Mouse (Mus musculus): ENCODE data around the gene Gm7694.

Gm7694 gene

GRCm38 (mm10) chr1:170306232-170306631 lies at the start of gene Gm7694:
Gm7694 (minus strand) TSS chr1:170306332.
- DNase-seq (ENCODE audit: extremely low read depth, low read depth), result no peak

GRCm38 (mm10) chr1:170353335-170353734 lies 47.2 kb upstream of the Gm7694 start:
- DNase-seq (ENCODE audit: extremely low read depth, low read depth), result no peak

GRCm38 (mm10) chr1:170351080-170351479 lies 44.9 kb upstream of the Gm7694 start:
- no peak for DNase-seq (ENCODE audit: extremely low read depth, low read depth)

- DNase-seq (ENCODE audit: extremely low read depth, low read depth), result no peak
These were observed 40.1 kb upstream of the Gm7694 start for GRCm38 (mm10) chr1:170346266-170346665.

GRCm38 (mm10) chr1:170343906-170344305 lies 37.8 kb upstream of the Gm7694 start:
- no peak for DNase-seq (ENCODE audit: extremely low read depth, low read depth)

DNA sequence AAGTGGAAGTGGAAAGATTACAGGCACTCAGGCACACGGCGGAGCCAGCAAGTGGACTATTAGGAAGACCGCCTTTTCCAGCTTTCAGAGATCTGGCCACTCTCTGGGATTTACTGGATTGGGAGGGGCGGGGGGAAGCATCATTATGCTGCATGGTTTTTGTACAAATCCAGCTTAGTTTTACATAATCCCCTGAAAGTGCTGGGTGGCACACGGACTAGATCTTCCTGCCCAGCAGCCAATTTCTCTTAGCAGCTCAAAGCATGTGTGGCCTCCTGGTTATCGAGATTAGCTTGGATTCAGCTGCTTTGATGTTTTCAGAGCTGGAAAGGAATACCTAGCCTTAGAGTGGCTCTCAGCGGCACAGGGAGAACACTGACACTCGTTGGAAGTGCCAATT lies 36.9 kb upstream of the Gm7694 start:
- DNase-seq (ENCODE audit: extremely low read depth, low read depth), result no peak

- peak; percentile 1 for DNase-seq (ENCODE audit: extremely low read depth, low read depth)
These were observed 33.8 kb upstream of the Gm7694 start for GRCm38 (mm10) chr1:170339943-170340342.

GRCm38 (mm10) chr1:170332775-170333174 lies 26.6 kb upstream of the Gm7694 start:
- DNase-seq (ENCODE audit: extremely low read depth, low read depth), result no peak

DNA sequence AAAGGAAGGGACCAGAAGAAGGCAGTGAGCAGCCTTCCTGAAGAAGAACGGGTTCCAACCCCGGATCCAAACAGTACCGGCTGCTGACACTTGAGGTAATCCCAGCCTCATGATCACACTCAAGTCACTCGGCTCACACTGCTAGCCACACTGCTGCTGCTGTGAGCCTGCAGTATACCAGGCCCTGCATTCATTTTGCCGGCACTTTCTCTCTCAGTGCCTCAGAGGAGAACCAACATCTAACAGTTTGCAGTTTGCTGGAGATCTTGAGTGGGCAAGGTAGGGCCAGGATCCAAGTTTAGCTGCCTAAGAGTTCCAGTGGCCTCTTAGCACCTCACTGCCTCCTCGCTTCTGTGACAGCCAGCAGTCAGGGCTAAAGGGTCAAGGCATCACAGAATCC lies 25.8 kb upstream of the Gm7694 start:
- DNase-seq (ENCODE audit: extremely low read depth, low read depth), result no peak

DNA sequence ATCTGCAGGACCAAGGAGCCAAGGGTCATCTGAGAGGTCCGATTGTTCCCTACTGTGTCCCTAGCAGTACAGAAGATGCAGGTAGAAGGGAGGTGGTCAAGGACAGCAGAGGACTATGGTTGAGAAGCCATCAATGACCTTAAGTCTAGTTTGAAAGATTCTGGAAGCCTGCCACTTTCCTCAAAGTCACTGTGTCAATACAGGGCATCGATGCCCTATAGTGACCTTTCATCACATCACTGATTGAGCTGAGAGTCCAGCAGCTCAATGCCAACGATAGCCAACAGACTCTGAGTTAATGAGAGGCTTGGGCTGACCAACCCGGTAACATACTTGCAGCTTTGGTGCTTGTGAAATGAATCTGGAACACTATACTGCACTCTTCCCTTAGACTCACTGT lies 19.1 kb upstream of the Gm7694 start:
- no peak for DNase-seq (ENCODE audit: extremely low read depth, low read depth)

- no peak for DNase-seq (ENCODE audit: extremely low read depth, low read depth)
These were observed 18.2 kb upstream of the Gm7694 start for GRCm38 (mm10) chr1:170324312-170324711.

DNA sequence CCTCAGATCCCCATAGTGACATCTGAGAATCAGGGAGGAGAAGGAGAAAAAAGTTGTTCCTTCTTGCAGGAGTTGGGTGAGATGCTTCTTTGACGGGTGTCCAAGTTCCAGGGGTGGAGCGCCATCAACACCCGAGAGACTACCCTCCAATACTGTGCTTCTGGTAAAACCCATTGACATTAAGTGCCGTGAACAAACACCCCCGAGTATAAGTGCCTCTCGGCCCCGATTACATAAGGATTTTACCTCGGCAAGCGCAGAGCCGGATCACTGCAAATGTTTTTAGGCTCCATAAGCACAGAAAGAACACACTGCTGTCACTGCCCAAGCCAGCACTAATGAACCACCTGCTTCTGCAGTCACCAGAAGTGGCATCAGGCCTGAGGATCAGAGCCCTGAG lies 16.9 kb upstream of the Gm7694 start:
- DNase-seq (ENCODE audit: extremely low read depth, low read depth), result no peak

DNA sequence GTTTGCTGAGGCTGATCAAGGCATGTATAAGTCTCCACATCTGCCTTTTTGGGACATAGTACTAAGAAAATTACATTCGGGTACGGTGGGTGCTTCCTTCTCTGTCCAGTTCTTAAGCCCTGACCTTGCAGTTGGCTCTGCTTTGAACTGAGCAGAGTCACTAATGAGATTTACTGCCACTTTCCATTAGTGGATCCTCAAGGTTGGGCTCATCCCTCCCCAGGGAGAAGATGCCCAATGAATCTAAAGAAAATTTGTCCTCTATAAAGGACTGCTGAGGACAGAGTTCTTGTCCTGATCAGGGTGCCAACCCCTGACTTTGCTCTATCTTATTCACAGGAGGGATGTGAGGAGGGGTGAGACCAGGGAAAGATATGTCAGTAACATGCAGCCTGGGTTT lies 15.9 kb upstream of the Gm7694 start:
- DNase-seq (ENCODE audit: extremely low read depth, low read depth), result no peak

GRCm38 (mm10) chr1:170311431-170311830 lies 5.3 kb upstream of the Gm7694 start:
- no peak for DNase-seq (ENCODE audit: extremely low read depth, low read depth)

DNA sequence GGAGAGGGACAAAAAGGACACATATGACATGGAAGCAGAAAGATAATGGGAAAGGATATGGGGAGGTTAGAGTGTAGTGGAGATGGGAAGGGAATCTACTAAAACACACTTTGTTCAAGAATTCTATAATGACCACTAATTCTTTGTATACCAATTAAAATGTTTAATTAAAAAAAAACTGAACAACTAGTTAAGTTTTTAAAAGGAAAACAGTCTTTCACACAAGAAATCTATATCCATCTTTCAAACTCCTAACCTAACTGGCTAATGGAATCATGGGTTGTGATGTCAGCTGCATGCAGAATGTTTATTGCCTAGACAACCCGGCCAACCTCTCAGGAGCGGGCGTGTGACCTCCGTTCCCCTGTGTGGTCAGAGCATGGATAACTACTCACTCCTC lies 2.4 kb upstream of the Gm7694 start, which contains the start of gene Spata46:
Spata46 (plus strand) TSS at position 301 of the 400 bp plus-strand sequence.
- DNase-seq (ENCODE audit: extremely low read depth, low read depth), result no peak

GRCm38 (mm10) chr1:170305002-170305401 lies 1.1 kb downstream of the Gm7694 start:
- DNase-seq (ENCODE audit: extremely low read depth, low read depth), result no peak

GRCm38 (mm10) chr1:170303103-170303502 lies 3.0 kb downstream of the Gm7694 start:
- no peak for DNase-seq (ENCODE audit: extremely low read depth, low read depth)

- no peak for DNase-seq (ENCODE audit: extremely low read depth, low read depth)
These were observed 3.7 kb downstream of the Gm7694 start for GRCm38 (mm10) chr1:170302456-170302855.

DNA sequence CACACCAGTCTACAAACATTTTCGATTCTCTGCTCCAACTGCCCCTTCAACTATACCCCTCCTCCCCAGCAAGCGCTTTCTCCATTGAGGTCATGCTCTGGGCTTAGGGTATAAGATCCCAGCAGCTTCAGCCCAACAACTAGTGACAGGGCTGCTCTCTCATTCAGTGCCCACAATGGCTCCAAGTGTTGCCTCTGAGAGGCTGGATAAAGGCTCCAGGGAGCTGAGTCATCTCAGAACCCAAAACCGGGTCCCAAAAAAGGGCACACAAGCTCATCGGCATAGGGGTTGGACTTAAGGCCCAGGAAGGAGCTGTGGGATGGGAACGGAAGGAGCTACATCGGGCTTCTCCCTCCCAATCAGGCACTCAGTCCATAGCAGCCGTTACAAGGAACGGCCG lies 4.4 kb downstream of the Gm7694 start:
- DNase-seq (ENCODE audit: extremely low read depth, low read depth), result no peak

GRCm38 (mm10) chr1:170299496-170299895 lies 6.6 kb downstream of the Gm7694 start:
- no peak for DNase-seq (ENCODE audit: extremely low read depth, low read depth)

DNA sequence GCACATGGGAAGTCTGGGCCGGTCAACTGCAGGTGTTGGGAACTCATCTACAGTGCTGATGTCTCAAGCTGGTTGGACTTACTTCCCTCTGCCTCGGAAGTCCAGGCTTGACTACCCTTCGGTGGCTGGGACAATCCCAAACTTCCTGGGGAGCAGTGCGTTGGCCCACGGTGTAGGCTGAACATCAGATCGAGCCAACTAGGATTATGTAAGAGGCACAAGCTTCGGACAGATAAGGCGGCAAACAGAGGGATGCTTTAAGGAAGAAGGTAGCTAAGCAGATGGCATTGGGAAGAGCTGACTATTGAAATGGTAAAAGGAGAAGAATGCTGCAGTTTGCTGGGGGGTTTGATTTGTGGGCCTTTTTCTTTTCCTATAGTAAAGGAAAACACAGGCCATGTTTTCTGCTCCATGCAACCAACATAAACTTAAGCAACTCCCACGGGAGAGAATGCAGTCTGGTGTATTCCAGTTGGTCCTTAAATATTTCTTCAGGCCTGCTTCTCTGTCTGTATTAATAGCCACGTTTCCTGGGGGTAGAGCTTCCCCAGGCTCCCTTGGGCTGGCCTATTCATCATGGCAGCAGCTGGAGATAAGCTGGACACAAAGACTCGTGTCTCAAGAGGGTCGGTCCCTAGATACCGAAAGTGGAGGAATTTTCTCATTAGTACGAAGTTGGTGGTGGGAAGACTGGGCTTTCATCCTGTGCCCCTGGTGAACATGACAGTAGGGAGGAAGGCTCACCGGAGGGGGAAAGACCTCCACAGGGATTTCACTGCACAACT lies 11.2 kb downstream of the Gm7694 start:
- DNase-seq (ENCODE audit: extremely low read depth, low read depth), result no peak

DNA sequence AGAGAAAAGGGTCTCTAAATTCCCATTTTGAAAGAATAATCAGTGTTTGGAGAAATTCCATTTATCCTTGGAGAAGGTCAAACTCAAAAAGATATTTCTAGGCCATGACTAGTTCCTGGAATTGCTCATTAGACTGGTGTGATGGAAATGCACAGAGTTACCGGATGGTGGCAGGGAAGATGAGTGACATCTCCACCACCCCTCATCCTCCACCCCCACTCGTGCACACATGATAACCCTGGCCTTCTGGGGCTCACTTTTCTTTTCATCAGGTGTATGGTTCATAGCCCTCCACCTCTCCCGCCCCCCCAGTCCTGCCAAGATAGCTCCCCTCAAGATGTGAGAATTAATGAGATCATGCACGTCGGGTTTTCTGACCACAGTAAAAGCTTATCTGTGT lies 12.9 kb downstream of the Gm7694 start:
- no peak for DNase-seq (ENCODE audit: extremely low read depth, low read depth)

DNA sequence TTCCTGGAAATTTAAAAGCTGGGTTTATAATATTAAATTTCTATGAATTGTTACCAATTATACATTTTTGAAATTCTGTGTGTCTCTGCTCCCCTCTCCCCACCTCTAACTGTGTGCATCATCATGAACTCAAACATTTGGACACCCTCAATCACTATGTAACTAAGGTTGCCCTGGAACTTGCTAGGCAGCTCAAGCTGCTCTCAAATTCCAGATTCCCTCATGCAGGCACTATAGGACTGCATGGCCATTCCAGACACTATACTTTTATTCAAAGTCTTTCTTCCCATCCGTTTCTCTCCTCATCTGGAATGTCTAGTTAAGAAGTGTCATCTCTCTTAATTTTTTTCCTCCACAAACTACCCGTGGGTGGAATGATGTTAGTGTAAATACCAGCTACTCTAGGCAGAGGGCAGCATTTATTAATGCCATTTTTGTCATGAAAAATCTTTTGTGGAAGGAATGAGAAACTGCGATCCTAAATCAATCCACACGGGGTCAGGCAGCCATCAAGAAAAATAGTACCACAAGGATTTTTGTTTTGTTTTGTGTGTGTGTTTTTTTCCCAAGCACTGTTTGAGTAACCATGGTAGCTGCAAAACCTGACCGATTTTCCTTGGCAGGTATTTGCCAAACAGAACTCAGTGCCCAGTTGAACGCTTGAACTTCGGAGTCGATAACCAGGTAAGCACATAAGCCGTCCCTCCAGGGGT lies 13.7 kb downstream of the Gm7694 start:
- no peak for DNase-seq (ENCODE audit: extremely low read depth, low read depth)
